Mouse (Mus musculus) cerebellum, adult 11 months (tissue): ENCODE results near the gene 3110009E18Rik.
A peak's percentile ranks its signal among the peaks of the same experiment; 100 is the strongest.

Source experiments
- DNase-seq: peaks from one replicate; pipeline ENCODE4 v3.0.0; 2022

The 3110009E18Rik gene

GRCm38 (mm10) chr1:120120969-120121811 is at the start of gene 3110009E18Rik, which contains the start of gene Dbi:
Gene 3110009E18Rik (plus strand): TSS chr1:120121187.
Gene Dbi (minus strand): TSS chr1:120121078.
- DNase-seq: peak; percentile 99

GRCm38 (mm10) chr1:120072900-120073299 is 48.1 kb upstream of the 3110009E18Rik start:
- DNase-seq: peak; percentile 27

GRCm38 (mm10) chr1:120073519-120074306 is 47.3 kb upstream of the 3110009E18Rik start, which contains the start of gene Tmem37:
Gene Tmem37 (minus strand): TSS chr1:120074074.
- DNase-seq: peak; percentile 17

- DNase-seq: no peak
Measured at GRCm38 (mm10) chr1:120074307-120074702, 46.7 kb upstream of the 3110009E18Rik start.

GRCm38 (mm10) chr1:120074931-120075330 is 46.1 kb upstream of the 3110009E18Rik start:
- no peak for DNase-seq

- DNase-seq: no peak
Measured at GRCm38 (mm10) chr1:120075507-120075906, 45.5 kb upstream of the 3110009E18Rik start.

GRCm38 (mm10) chr1:120077746-120078410 is 43.1 kb upstream of the 3110009E18Rik start:
- no peak for DNase-seq

- no peak for DNase-seq
Measured at GRCm38 (mm10) chr1:120080632-120081031, 40.4 kb upstream of the 3110009E18Rik start.

GRCm38 (mm10) chr1:120082957-120083585 is 37.9 kb upstream of the 3110009E18Rik start:
- DNase-seq: no peak

GRCm38 (mm10) chr1:120083921-120084517 is 37.0 kb upstream of the 3110009E18Rik start:
- no peak for DNase-seq

- no peak for DNase-seq
Measured at GRCm38 (mm10) chr1:120085696-120086095, 35.3 kb upstream of the 3110009E18Rik start.

- DNase-seq: no peak
Measured at GRCm38 (mm10) chr1:120086644-120087043, 34.3 kb upstream of the 3110009E18Rik start.

- no peak for DNase-seq
Measured at GRCm38 (mm10) chr1:120089180-120089579, 31.8 kb upstream of the 3110009E18Rik start.

GRCm38 (mm10) chr1:120090880-120091570 is 30.0 kb upstream of the 3110009E18Rik start:
- DNase-seq: no peak

- peak; percentile 73 for DNase-seq
Measured at GRCm38 (mm10) chr1:120093482-120094134, 27.4 kb upstream of the 3110009E18Rik start.

- DNase-seq: no peak
Measured at GRCm38 (mm10) chr1:120094920-120095319, 26.1 kb upstream of the 3110009E18Rik start.

- peak; percentile 44 for DNase-seq
Measured at GRCm38 (mm10) chr1:120098327-120098726, 22.7 kb upstream of the 3110009E18Rik start.

- no peak for DNase-seq
Measured at GRCm38 (mm10) chr1:120099483-120099882, 21.5 kb upstream of the 3110009E18Rik start.

GRCm38 (mm10) chr1:120100456-120101226 is 20.3 kb upstream of the 3110009E18Rik start:
- DNase-seq: no peak

- no peak for DNase-seq
Measured at GRCm38 (mm10) chr1:120101227-120101609, 19.8 kb upstream of the 3110009E18Rik start.
